ENCODE assay signal across 18 mouse cellular contexts in the genomic region with DNA sequence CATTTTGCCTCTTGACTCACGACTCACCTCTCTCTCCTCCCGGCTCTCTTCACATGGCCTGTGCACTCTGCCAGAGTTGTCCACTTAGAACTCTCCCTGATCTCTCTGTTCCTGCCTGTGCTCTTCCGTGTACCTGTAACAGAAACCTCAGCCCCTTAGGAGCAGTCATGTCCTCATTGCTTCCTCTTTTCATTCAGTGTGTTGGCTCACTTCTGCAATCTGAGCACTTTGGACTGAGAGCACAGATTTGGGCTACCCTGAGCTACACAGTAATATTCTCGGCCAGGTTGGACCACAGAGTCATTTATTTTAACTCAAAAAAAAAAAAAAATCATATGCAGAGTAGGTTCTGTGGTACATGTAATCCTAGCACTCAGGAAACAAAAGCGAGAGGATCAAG.
"Had no signal": no experiment of that assay in that cellular context is flagged by ENCODE, and none has a peak within 500 bp of the region (broad histone marks: within the 10 kb centered on the region; RNA-seq: fewer than 3 reads in every experiment).

No protein-coding gene starts in this region.

- ATAC-seq: liver, embryonic 12.5 days; midbrain, embryonic 13.5 days; midbrain, embryonic 16.5 days had no signal

- DNase-seq: kidney, adult 11 months; kidney, adult 8-10 months; kidney, postnatal 10 days; kidney, postnatal 4 days; layer of hippocampus, adult 9-11 months; liver; lung, adult 2 months; lung, postnatal 14 days; lung, postnatal 4 days; right cerebral cortex, adult 18-20 months; right cerebral cortex, postnatal 25 days; spleen, adult 18-20 months; thymus, adult 2 months; thymus, postnatal 14 days; thymus, postnatal 4 days had no signal
